Mouse (Mus musculus): ENCODE measurements around the gene Bbs2.

DNA sequence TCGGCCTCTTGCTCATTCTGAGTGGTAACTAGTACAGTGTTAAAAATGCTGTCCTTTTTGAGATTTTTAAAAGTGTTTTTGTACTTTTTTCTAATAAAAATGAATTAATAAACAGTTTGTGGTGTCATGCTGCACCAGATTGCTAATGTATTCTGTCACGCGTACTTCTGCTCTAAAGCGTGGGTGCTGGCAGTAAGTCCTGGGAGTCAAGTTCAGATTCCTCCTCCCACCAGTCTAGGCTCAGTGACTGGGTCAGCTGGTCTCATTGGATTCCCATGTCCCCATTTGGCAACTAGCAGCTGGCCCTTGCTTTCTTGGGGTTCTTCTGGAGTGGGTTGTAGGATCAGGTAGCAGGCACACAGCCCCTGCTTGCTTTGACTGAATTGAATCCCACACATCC is 31.4 kb upstream of the Bbs2 start:
- TF ChIP-seq CTCF (IDR thresholded peaks at IDR 0.05; ENCODE audit: insufficient read depth, low read depth, low read length): no peak
- no peak for TF ChIP-seq POLR2A (IDR thresholded peaks at IDR 0.05; ENCODE audit: insufficient read depth, low read depth, low read length)

All from olfactory bulb, adult 2 months (tissue).